Mouse (Mus musculus) embryonic facial prominence, embryonic 11.5 days (tissue): ENCODE data around the gene BC048671. TPM values are rescaled to one million over a fixed set of nuclear protein-coding genes. Genes with fewer than 3 reads are reported as not detected.

Experiments used
- ATAC-seq: fragments of 200-750 bp; cut with Nextera tagmentation; replicated peaks from 2 replicates; pipeline ENCODE4 v1.8.0; 2017; ENCODE audit warnings: low read depth; ENCODE audit not compliant: insufficient number of reproducible peaks, low FRiP score, low TSS enrichment
- DNase-seq: peaks from one replicate; pipeline ENCODE4 v3.0.0-alpha.2; 2015; ENCODE audit warnings: low spot score
- H3K27ac ChIP-seq: fragments of 300-500 bp; sonication (generic); replicated peaks from 2 replicates; pipeline ENCODE4 v1.5.1; 2014; ENCODE audit warnings: mild to moderate bottlenecking, low read depth, low read length, control low read depth
- H3K27me3 ChIP-seq: fragments of 300-500 bp; sonication (generic); 2 replicates; pipeline ENCODE4 v1.6.1; 2014; ENCODE audit warnings: mild to moderate bottlenecking, low read length, moderate library complexity, mixed read lengths; ENCODE audit not compliant: control insufficient read depth, insufficient read depth
- H3K36me3 ChIP-seq: fragments of 300-500 bp; sonication (generic); replicated peaks from 2 replicates; pipeline ENCODE4 v1.6.1; 2014; ENCODE audit warnings: low read depth, mild to moderate bottlenecking, low read length, moderate library complexity, mixed read lengths; ENCODE audit not compliant: control insufficient read depth, insufficient read depth
- H3K4me1 ChIP-seq: fragments of 300-500 bp; sonication (generic); 2 replicates; pipeline ENCODE4 v1.6.1; 2014; ENCODE audit warnings: low read length, mixed read lengths; ENCODE audit not compliant: control insufficient read depth, insufficient read depth
- H3K4me2 ChIP-seq: fragments of 300-500 bp; sonication (generic); 2 replicates; pipeline ENCODE4 v1.6.1; 2014; ENCODE audit warnings: low read depth, mild to moderate bottlenecking, control low read depth, low read length, moderate library complexity
- H3K4me3 ChIP-seq: fragments of 300-500 bp; sonication (generic); 2 replicates; pipeline ENCODE4 v1.5.1; 2014; ENCODE audit warnings: low read depth, low read length, control low read depth
- H3K9ac ChIP-seq: fragments of 300-500 bp; sonication (generic); replicated peaks from 2 replicates; pipeline ENCODE4 v1.6.1; 2014; ENCODE audit warnings: mild to moderate bottlenecking, control low read depth, low read length
- H3K9me3 ChIP-seq: fragments of 300-500 bp; sonication (generic); replicated peaks from 2 replicates; pipeline ENCODE4 v1.6.1; 2016; ENCODE audit warnings: mild to moderate bottlenecking, low read length, inconsistent platforms, mixed read lengths; ENCODE audit not compliant: control insufficient read depth
- WGBS: fragments of 180-500 bp; shearing (Covaris S2); extraction: QIAGEN DNeasy Blood & Tissue Kit; methylation state at CpG from one replicate; pipeline ENCODE4 v1.1.7; 2014; 5-methylcytosine and 5-hydroxymethylcytosine counted together
- polyA plus RNA-seq: library from polyadenylated mRNA; unstranded; fragments of >200 nt; fragmentation: Nextera tagmentation; extraction: Ambion mirVana; gene quantifications from 2 replicates; pipeline ENCODE4 v1.2.1, GENCODE M21; 2014

BC048671 gene
- polyA plus RNA-seq, 1 experiment from 2014 or later: not detected

DNA sequence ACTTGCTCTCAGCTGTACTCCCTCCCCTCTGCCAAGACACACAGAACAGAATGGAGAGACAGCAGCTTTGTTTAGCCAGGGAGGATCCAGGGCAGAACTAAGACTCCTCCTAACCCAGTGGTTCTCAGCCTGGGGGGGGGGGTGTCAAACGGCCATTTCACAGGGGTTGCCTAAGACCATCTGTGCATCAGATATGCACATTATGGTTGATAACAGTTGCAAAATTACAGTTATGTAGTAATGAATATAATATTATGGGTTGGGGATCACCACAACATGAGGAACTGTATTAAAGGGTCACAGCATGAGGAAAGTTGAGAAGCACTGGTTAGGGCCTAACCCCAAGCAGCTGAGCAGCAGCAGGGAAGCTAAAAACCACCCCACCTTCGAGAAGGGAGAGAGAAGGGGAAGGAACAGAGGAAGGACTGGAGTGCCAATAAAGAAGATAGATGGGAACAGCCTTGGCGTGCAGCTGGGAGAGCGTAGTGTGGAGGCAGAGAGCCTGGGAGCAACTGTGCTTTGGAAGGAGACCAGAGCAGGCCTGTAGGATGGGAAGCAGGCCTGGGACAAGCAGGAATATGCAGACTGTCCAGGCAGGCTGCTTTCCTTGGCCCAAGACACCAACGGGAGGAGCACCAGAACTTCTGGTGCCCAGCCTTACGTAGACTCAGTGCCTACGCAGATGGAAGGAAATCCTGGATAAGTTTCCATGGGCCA, 18.6 kb downstream of the BC048671 start:
- ATAC-seq: no peak
- Histone ChIP-seq H3K9ac (no peak overlapping the region), H3K27ac (no peak overlapping the region), H3K4me2 (no peak overlapping the region), H3K27me3 (no peaks in the 10 kb centered on the region), H3K4me1 (no peaks in the 10 kb centered on the region; the same call in 1 of the 2 replicates), H3K9me3 (no peaks in the 10 kb centered on the region; the same call in 1 of the 2 replicates), H3K4me3 (no peak overlapping the region), H3K36me3 (no peaks in the 10 kb centered on the region)
- no peak for DNase-seq
- WGBS: 78% methylated on average over 7 of the region's 7 CpGs

DNA sequence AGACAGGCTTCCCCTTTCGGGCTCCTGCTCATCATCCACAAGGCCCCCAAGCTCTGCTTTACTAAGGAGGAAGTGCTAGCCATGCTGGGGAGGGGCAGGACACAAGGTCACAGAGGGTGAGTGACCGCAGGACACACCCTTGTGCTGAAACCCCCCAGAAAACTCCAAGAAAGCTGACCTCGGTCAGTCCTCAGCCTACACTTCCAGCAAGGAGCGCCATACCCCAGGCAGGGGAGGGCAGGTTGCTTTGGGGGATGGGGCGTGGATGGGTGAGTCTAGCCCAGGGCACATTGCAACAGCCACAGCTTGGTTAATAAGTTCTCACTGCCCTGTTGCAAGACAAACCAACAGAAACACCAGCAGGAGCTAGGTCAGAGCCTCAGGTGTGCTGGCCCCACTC, 19.4 kb downstream of the BC048671 start:
- WGBS: 87% methylated on average over 5 of the region's 5 CpGs
- Histone ChIP-seq H3K27ac (no peak overlapping the region), H3K4me3 (no peak overlapping the region), H3K36me3 (no peaks in the 10 kb centered on the region), H3K9ac (no peak overlapping the region), H3K4me1 (no peaks in the 10 kb centered on the region; the same call in 1 of the 2 replicates), H3K27me3 (no peaks in the 10 kb centered on the region), H3K4me2 (no peak overlapping the region), H3K9me3 (no peaks in the 10 kb centered on the region; the same call in 1 of the 2 replicates)
- DNase-seq (no peak), ATAC-seq (no peak)

DNA sequence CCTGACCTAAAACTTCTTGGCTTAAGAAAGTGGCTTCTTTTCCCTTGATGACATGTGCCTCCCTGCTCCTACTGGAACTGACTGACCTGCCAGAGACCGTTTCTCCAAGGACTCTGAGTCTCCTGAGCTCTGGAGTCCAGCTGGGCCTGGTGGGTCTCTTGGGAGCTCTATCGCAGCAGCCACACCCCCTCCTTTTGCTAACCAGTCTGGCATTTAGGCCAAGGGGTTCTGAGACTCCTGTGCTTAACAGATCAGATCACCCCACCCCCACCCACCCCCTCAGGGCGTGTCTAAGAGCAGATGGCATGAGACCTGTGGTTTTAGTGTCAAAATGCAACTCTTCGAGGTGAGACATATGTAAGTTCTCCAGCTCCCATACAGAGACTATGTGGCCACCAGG, 20.8 kb downstream of the BC048671 start:
- ATAC-seq (no peak), DNase-seq (no peak)
- Histone ChIP-seq H3K27ac (no peak overlapping the region), H3K9ac (no peak overlapping the region), H3K4me2 (no peak overlapping the region), H3K4me1 (no peaks in the 10 kb centered on the region; the same call in 1 of the 2 replicates), H3K4me3 (no peak overlapping the region), H3K9me3 (no peaks in the 10 kb centered on the region), H3K27me3 (no peaks in the 10 kb centered on the region), H3K36me3 (no peaks in the 10 kb centered on the region)
- 55% methylated on average over 4 of the region's 4 CpGs for WGBS

- Histone ChIP-seq H3K4me1 (no peaks in the 10 kb centered on the region; the same call in 1 of the 2 replicates), H3K9ac (no peak overlapping the region), H3K4me3 (no peak overlapping the region), H3K36me3 (no peaks in the 10 kb centered on the region), H3K27me3 (no peaks in the 10 kb centered on the region), H3K9me3 (no peaks in the 10 kb centered on the region), H3K4me2 (no peak overlapping the region), H3K27ac (no peak overlapping the region)
- DNase-seq: no peak
- 96% methylated on average over 3 of the region's 3 CpGs for WGBS
- no peak for ATAC-seq
These were observed 23.0 kb downstream of the BC048671 start for GRCm38 (mm10) chr6:90324026-90324425.

- H3K36me3 ChIP-seq: no peaks in the 10 kb centered on the region
- H3K4me2 ChIP-seq: no peak overlapping the region
- no peaks in the 10 kb centered on the region; the same call in 1 of the 2 replicates for H3K4me1 ChIP-seq
- no peaks in the 10 kb centered on the region for H3K9me3 ChIP-seq
- no peak overlapping the region for H3K27ac ChIP-seq
- H3K27me3 ChIP-seq: no peaks in the 10 kb centered on the region
- ATAC-seq: no peak
- WGBS: 53% methylated on average over 3 of the region's 3 CpGs
- H3K4me3 ChIP-seq: no peak overlapping the region
- no peak overlapping the region for H3K9ac ChIP-seq
- DNase-seq: no peak
These were observed 23.4 kb downstream of the BC048671 start for GRCm38 (mm10) chr6:90324463-90324862.

- Histone ChIP-seq H3K36me3 (no peaks in the 10 kb centered on the region), H3K9ac (no peak within 1 kb of the TSS; the same call in 1 of the 2 replicates), H3K4me2 (peak within 1 kb of the TSS; percentile 35; the same call in 1 of the 2 replicates), H3K27ac (no peak within 1 kb of the TSS), H3K9me3 (no peaks in the 10 kb centered on the region), H3K27me3 (no peaks in the 10 kb centered on the region), H3K4me1 (no peaks in the 10 kb centered on the region; the same call in 1 of the 2 replicates), H3K4me3 (0 out of 2 replicates have a peak within 1 kb of the TSS, but pooled peaks have one; percentile 9)
- 6% methylated on average over 22 of the region's 22 CpGs for WGBS
- DNase-seq (peak; percentile 23), ATAC-seq (no peak)
These were observed 24.0 kb downstream of the BC048671 start, which contains the start of gene Chst13 for GRCm38 (mm10) chr6:90324991-90325390. Gene Chst13, minus strand, starts transcription at chr6:90325185.

GRCm38 (mm10) chr6:90327670-90328069, 26.7 kb downstream of the BC048671 start:
- Histone ChIP-seq H3K4me2 (no peak overlapping the region), H3K4me1 (no peaks in the 10 kb centered on the region; the same call in 1 of the 2 replicates), H3K9ac (no peak overlapping the region), H3K4me3 (no peak overlapping the region), H3K36me3 (no peaks in the 10 kb centered on the region), H3K27me3 (no peaks in the 10 kb centered on the region), H3K9me3 (no peaks in the 10 kb centered on the region), H3K27ac (no peak overlapping the region)
- DNase-seq (peak; percentile 48), ATAC-seq (no peak)
- 21% methylated on average over 6 of the region's 6 CpGs for WGBS

DNA sequence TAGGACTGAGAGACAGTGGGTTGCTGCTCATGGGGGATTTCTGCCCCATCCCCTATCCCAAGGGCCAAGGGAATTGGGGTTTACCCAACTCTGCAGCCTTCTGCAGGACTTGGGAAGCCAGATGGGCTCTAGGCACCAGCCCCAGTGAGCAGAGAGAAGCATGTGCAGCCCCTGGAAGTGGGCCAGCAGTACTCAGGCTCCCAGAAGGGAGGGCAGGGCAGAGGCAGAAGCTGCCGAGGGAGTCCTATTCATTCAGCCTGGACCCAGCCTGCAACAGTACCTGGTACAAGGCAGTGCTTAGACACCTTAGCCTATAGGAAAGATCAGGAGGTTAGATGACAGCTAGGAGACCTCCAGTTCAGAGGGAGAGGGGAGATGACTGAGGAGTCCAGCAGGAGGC, 28.9 kb downstream of the BC048671 start:
- DNase-seq (no peak), ATAC-seq (no peak)
- Histone ChIP-seq H3K4me1 (no peaks in the 10 kb centered on the region), H3K4me2 (no peak overlapping the region), H3K36me3 (no peaks in the 10 kb centered on the region), H3K4me3 (no peak overlapping the region), H3K9ac (no peak overlapping the region), H3K27ac (no peak overlapping the region), H3K9me3 (no peaks in the 10 kb centered on the region), H3K27me3 (no peaks in the 10 kb centered on the region)
- WGBS: 53% methylated on average over 1 of the region's 1 CpGs
